Mouse (Mus musculus): ENCODE measurements around the gene Mtif2.

GRCm38 (mm10) chr11:29512818-29513535 lies 13.2 kb upstream of the Mtif2 start:
- no peak for TF ChIP-seq EP300 (optimal IDR thresholded peaks at IDR 0.05)
- no peak for TF ChIP-seq CTCF (IDR thresholded peaks at IDR 0.05; ENCODE audit: low read depth)
